Mouse (Mus musculus) gastrocnemius, postnatal 14 days (tissue): ENCODE measurements at regions not wholly inside any gene's neighbourhood (a gene's known extent, or its start where the extent isn't known, plus 50 kb on each side); places are given as distances from the start of the nearest gene placed in this dataset.

Source experiments
- DNase-seq: peaks from one replicate; pipeline ENCODE4 v3.0.0; 2021; ENCODE audit warnings: mixed read lengths
- intact Hi-C: fragments of 180-260 bp; cut with DNase I; formaldehyde crosslinking; loops from one replicate; pipeline ENCODE4 v1.15.1; 2025; ENCODE audit warnings: low total_unique reads

DNA sequence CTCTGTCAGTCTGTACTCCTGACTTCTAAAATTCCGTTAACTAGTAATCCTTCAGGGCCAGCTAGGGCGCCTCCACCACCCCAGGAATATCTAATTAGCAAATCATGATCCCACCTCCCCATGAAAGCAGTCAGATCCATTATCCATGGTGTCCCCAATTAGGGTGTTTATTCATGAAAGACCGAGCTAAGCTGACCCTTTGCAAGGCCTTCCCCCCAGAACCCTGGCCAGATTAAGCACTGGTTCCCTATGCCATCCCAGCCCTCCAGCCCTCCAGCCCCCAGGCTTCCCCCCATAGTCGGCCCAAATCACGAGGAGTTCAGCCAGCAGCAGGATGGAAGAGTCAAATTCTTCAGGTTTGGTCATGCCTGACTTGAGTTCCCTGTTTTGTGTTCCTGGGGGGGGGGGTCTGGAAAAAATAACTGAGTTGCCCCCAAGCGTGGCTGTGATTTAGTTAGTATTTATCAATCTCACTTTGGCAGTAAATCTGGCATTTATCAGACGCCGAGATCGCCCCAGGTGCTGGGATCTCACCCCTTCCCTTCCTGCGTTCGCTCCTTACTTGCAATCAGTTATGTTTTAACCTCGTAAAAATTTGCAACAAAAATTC lies 272.7 kb upstream of the Sall1 start:
- intact Hi-C loops = no loop called here

GRCm38 (mm10) chr8:89314907-89315306 lies 270.9 kb upstream of the Sall1 start:
- intact Hi-C loops = no loop called here
- no peak for DNase-seq

More for the DNA sequence above, 272.7 kb upstream of the Sall1 start:
- DNase-seq = no peak

DNA sequence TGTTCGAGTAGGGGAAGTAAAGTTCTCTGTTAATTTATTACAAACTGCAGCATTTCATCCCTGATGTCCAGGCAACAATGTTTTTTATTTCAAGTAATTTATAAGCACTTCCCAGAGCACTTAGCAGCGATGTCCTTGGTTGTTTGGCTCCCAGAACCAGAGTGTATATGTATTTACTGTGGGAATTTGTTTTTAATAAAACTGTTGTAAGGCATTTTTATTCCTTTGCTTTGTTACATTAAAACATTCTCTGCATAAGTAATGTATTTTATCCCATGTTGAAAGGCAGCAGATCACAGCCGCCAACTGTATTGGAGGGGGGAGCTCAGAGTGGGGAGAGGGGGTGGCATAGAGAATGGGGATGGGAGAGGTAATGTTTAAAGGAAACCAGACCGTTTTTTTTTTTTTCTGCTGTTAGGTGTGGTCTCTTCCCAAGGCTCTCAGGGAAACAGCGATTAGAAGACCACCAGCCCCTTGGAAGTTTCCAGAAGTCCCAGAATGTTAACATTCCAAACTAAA lies 266.8 kb upstream of the Sall1 start:
- DNase-seq = no peak
- intact Hi-C loops = no loop called here

DNA sequence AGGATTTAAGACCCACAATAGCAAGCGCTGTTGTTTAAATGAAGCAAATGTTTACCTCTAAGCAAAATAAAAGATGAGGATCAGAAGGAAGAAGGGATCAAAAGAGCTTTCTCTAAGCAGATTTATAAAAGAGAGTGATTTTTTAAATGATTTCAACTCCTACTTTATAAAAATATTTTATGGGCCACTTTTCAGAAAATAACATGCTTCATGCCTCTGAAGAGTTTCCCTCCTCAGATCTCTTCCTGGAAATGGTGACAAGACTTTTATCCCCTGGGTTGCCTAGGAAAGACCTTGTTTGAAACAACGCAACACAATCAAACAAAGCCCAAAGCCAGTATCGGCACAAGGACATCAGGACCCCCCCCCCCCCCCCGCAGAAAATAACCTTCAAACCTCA lies 265.6 kb upstream of the Sall1 start:
- intact Hi-C loops = no loop called here
- DNase-seq = no peak

DNA sequence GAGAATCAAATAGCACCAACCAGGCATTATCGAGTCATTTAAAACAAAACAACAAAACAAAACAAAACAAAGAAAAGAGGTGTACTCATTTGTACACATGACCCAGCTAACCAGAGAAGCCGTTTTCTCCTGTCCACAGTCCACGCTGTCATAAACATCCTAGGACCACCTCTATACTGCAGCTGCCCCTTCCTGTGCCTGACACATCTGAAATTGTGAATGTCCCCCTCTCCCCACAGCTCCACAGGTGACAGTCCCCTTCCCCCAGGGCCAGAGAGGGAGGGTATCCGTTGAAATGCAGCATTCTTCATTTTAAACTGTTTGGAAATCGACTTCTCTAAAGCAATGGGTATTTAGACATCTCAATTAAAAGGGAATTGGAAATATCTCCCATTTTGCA lies 265.0 kb upstream of the Sall1 start:
- no peak for DNase-seq
- intact Hi-C loops = no loop called here

DNA sequence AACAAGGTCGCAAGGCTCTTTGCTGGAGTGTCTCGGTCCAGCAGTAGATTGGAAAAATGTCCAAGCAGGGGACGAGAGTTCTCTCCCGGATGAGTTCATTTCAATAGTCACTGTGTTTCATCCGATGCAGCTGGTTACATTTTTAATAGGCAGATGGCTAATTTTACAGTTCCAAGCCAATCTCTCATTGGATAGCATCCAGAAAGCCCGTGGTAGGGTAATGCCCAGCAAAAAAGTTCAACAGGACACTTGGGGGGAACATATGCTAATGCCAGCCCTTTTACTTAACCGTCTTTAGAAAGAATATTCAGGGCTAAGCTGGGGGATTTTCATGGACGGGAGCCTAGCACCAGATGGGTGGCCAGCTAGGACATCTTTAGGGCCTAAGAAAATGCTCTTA lies 264.6 kb upstream of the Sall1 start:
- no peak for DNase-seq
- intact Hi-C loops = no loop called here

- intact Hi-C loops = no loop called here
Measured at GRCm38 (mm10) chr8:89307601-89308000, 263.6 kb upstream of the Sall1 start.

DNA sequence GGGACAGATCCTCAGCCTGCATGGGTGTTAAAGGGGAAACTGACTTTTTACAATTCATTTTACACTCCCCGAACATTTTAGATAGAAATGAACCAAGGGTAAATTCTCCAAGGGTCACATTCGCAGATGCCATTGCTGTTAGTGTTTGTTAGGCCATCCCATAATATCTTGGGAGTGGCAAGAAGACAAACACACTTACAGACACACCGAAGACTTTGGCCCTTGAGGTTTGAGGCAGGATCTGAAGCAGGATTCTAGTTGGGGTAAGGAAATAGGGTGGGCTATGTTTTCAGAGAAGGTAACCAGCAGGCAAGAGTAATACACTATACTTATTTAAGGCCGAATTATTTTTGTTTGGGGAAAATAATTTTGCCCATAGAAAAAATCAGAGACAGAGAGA lies 263.1 kb upstream of the Sall1 start:
- DNase-seq = no peak
- intact Hi-C loops = no loop called here

More at GRCm38 (mm10) chr8:89307601-89308000, 263.6 kb upstream of the Sall1 start:
- DNase-seq = no peak

- intact Hi-C loops = no loop called here
- no peak for DNase-seq
Measured at GRCm38 (mm10) chr8:89304116-89304515, 260.2 kb upstream of the Sall1 start.

DNA sequence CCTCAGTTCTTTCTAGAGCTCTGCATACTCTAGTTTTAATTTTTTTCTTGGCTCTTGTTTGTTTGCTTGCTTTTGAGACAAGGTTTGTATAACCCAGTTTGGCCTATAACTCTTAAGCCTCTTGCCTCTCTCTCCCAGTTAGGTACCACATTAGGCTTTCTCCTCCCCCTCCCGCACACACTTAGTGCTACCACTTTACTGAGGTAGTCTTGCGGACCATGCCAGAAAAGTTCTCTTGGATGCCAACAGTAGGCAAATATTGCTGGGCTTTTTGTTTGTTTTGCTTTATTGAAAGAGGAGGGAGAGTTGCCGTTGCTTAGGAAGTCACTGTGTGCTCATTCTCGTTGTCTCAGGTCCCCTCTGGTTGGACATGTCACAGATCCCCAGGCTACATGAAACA lies 259.4 kb upstream of the Sall1 start:
- intact Hi-C loops = no loop called here
- no peak for DNase-seq

GRCm38 (mm10) chr8:89299637-89300036 lies 255.7 kb upstream of the Sall1 start:
- DNase-seq = no peak
- intact Hi-C loops = no loop called here

DNA sequence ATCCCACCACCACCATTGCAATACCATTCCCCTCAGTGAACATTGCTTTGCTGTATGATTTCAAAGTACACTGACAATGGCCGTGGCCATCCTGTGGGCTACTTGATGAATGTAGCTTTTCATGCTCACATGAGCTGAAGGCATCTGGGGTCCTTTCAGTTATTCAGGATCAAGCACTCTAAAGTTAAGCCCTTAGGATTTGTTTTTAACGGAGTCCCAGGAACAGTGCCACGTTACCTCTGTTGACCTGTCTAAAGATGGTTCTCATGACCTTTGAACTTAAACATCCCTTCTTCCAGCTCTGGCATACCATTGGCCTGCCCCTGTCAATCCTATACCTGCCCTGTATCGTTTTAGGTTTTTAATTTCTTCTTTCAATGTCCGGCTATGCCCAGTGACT lies 251.7 kb upstream of the Sall1 start:
- intact Hi-C loops = no loop called here
- DNase-seq = no peak

GRCm38 (mm10) chr8:89289017-89289416 lies 245.1 kb upstream of the Sall1 start:
- intact Hi-C loops = no loop called here
- no peak for DNase-seq

GRCm38 (mm10) chr8:89284871-89285564 lies 241.1 kb upstream of the Sall1 start:
- DNase-seq = no peak
- intact Hi-C loops = no loop called here

- intact Hi-C loops = no loop called here
- no peak for DNase-seq
Measured at GRCm38 (mm10) chr8:89283105-89284096, 239.4 kb upstream of the Sall1 start.

DNA sequence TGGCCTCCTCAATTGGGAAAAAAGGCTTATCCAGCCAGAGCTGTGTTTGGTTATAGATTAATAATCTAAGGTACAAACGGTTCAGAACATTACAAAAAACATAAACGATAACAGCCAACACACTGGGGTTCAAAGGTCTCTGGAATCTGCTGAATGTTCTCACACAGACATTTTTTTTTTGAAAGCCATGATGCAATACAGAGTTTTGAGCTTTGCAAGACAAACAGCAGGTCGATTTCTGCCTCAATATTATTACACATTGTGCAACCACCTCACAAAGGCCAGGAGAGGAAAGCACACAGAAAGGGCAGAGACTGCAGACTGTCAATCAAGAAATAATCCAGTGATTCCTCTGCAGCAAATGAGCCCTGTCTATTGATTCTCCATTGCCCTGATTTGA lies 235.9 kb upstream of the Sall1 start:
- intact Hi-C loops = no loop called here

DNA sequence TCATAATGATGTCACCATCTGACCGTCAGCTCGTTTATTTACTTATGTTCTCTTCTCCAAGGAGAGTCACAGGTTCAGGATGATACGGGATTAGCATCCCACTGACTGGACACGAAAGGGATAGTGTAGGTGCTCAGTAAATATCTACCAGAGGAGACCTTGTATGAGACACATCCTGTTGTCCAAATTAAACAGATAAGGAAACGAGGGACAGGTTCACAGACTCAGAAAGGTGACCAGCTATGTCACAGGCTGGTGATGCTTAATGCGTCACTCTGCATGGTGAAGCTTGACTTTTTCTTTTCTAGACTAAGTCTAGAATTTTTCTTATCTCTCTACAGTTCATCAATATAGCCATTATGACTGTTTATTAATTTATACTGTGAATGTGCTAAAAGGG lies 235.2 kb upstream of the Sall1 start:
- DNase-seq = no peak
- intact Hi-C loops = no loop called here

More for the DNA sequence above, 235.9 kb upstream of the Sall1 start:
- no peak for DNase-seq

- intact Hi-C loops = no loop called here
- DNase-seq = no peak
Measured at GRCm38 (mm10) chr8:89273276-89273675, 229.3 kb upstream of the Sall1 start.

- intact Hi-C loops = no loop called here
- peak; percentile 4 for DNase-seq
Measured at GRCm38 (mm10) chr8:89272381-89272815, 228.4 kb upstream of the Sall1 start.
